Mouse (Mus musculus) limb, embryonic 15.5 days (tissue): ENCODE measurements around the gene Rmnd5a. TPM values are rescaled to one million over a fixed set of nuclear protein-coding genes. Genes with fewer than 3 reads are reported as not detected.
A peak's percentile ranks its signal among the peaks of the same experiment; 100 is the strongest.
"Not testable (repeated sequence)": the region's sequence is repeated elsewhere in the genome, so short reads cannot be mapped to it uniquely, and the experiment has no call there.

Source experiments
- ATAC-seq: fragments of 200-750 bp; cut with Nextera tagmentation; 2 replicates; pipeline ENCODE4 v1.8.0; 2017; ENCODE audit warnings: low read depth, moderate TSS enrichment; ENCODE audit not compliant: insufficient number of reproducible peaks, low FRiP score, low TSS enrichment
- H3K27ac ChIP-seq: fragments of 300-500 bp; sonication (generic); 2 replicates; pipeline ENCODE4 v1.5.1; 2015; ENCODE audit warnings: moderate library complexity, mild to moderate bottlenecking, inconsistent platforms
- H3K27me3 ChIP-seq: fragments of 300-500 bp; sonication (generic); 2 replicates; pipeline ENCODE4 v1.6.1; 2015; ENCODE audit warnings: inconsistent platforms
- H3K36me3 ChIP-seq: fragments of 300-500 bp; sonication (generic); 2 replicates; pipeline ENCODE4 v1.6.1; 2015; ENCODE audit warnings: inconsistent platforms
- H3K4me1 ChIP-seq: fragments of 300-500 bp; sonication (generic); 2 replicates; pipeline ENCODE4 v1.6.1; 2015; ENCODE audit warnings: inconsistent platforms
- H3K4me2 ChIP-seq: fragments of 300-500 bp; sonication (generic); 2 replicates; pipeline ENCODE4 v1.6.1; 2015; ENCODE audit warnings: mild to moderate bottlenecking, inconsistent platforms
- H3K4me3 ChIP-seq: fragments of 300-500 bp; sonication (generic); 2 replicates; pipeline ENCODE4 v1.5.1; 2015; ENCODE audit warnings: mild to moderate bottlenecking, inconsistent platforms
- H3K9ac ChIP-seq: fragments of 300-500 bp; sonication (generic); 2 replicates; pipeline ENCODE4 v1.6.1; 2015; ENCODE audit warnings: inconsistent platforms
- H3K9me3 ChIP-seq: fragments of 300-500 bp; sonication (generic); 2 replicates; pipeline ENCODE4 v1.6.1; 2016; ENCODE audit warnings: inconsistent platforms
- WGBS: fragments of 180-500 bp; shearing (Covaris S2); methylation state at CpG from one replicate; pipeline ENCODE4 v1.1.7; 2015; 5-methylcytosine and 5-hydroxymethylcytosine counted together
- polyA plus RNA-seq: library from polyadenylated mRNA; unstranded; fragments of >200 nt; fragmentation: Nextera tagmentation; extraction: Ambion mirVana; gene quantifications from 2 replicates; pipeline ENCODE4 v1.2.1, GENCODE M21; 2015

The Rmnd5a gene
- polyA plus RNA-seq, 1 experiment from 2014 or later = 13.1 TPM

GRCm38 (mm10) chr6:71471830-71472520 lies 31.5 kb upstream of the Rmnd5a start:
- ATAC-seq = no peak
- 60% methylated on average over 4 of the region's 4 CpGs for WGBS
- H3K4me3 ChIP-seq = no peak overlapping the region

GRCm38 (mm10) chr6:71469291-71469690 lies 28.9 kb upstream of the Rmnd5a start:
- Histone ChIP-seq H3K9ac (no peak overlapping the region), H3K9me3 (no peaks in the 10 kb centered on the region), H3K4me2 (no peak overlapping the region), H3K36me3 (no peaks in the 10 kb centered on the region), H3K4me1 (no peaks in the 10 kb centered on the region), H3K4me3 (no peak overlapping the region), H3K27ac (no peak overlapping the region), H3K27me3 (no peaks in the 10 kb centered on the region)
- WGBS = 55% methylated on average over 3 of the region's 3 CpGs
- ATAC-seq = no peak

More at GRCm38 (mm10) chr6:71471830-71472520, 31.5 kb upstream of the Rmnd5a start:
- H3K4me2 ChIP-seq = no peak overlapping the region
- H3K27me3 ChIP-seq = no peaks in the 10 kb centered on the region
- no peaks in the 10 kb centered on the region for H3K36me3 ChIP-seq
- H3K27ac ChIP-seq = no peak overlapping the region
- no peaks in the 10 kb centered on the region for H3K9me3 ChIP-seq
- no peak overlapping the region for H3K9ac ChIP-seq
- no peaks in the 10 kb centered on the region for H3K4me1 ChIP-seq

- Histone ChIP-seq H3K4me2 (no peak overlapping the region), H3K36me3 (no peaks in the 10 kb centered on the region), H3K9ac (no peak overlapping the region), H3K27me3 (no peaks in the 10 kb centered on the region), H3K9me3 (no peaks in the 10 kb centered on the region), H3K4me3 (no peak overlapping the region), H3K4me1 (no peaks in the 10 kb centered on the region), H3K27ac (no peak overlapping the region)
- ATAC-seq = no peak
- WGBS = 80% methylated on average over 4 of the region's 4 CpGs
Measured at GRCm38 (mm10) chr6:71467766-71468165, 27.3 kb upstream of the Rmnd5a start.

- H3K4me1 ChIP-seq = no peaks in the 10 kb centered on the region
- H3K9ac ChIP-seq = no peak overlapping the region
- no peak overlapping the region for H3K27ac ChIP-seq
- no peak overlapping the region for H3K4me2 ChIP-seq
- WGBS = 91% methylated on average over 3 of the region's 3 CpGs
- no peaks in the 10 kb centered on the region for H3K27me3 ChIP-seq
- H3K9me3 ChIP-seq = no peaks in the 10 kb centered on the region
- no peaks in the 10 kb centered on the region for H3K36me3 ChIP-seq
- ATAC-seq = no peak
- H3K4me3 ChIP-seq = no peak overlapping the region
Measured at GRCm38 (mm10) chr6:71465146-71465545, 24.7 kb upstream of the Rmnd5a start.

GRCm38 (mm10) chr6:71457956-71458608 lies 17.6 kb upstream of the Rmnd5a start:
- Histone ChIP-seq H3K9me3 (no peaks in the 10 kb centered on the region), H3K4me3 (no peak overlapping the region), H3K27me3 (no peaks in the 10 kb centered on the region), H3K27ac (no peak overlapping the region), H3K9ac (no peak overlapping the region), H3K36me3 (no peaks in the 10 kb centered on the region), H3K4me2 (no peak overlapping the region), H3K4me1 (no peaks in the 10 kb centered on the region)
- 70% methylated on average over 8 of the region's 8 CpGs for WGBS
- ATAC-seq = no peak

GRCm38 (mm10) chr6:71453983-71454739 lies 13.7 kb upstream of the Rmnd5a start:
- H3K9me3 ChIP-seq, H3K27me3 ChIP-seq, H3K4me2 ChIP-seq, H3K27ac ChIP-seq, H3K9ac ChIP-seq, H3K36me3 ChIP-seq, ATAC-seq, H3K4me3 ChIP-seq, H3K4me1 ChIP-seq: not testable (repeated sequence)

- H3K4me3 ChIP-seq = no peak overlapping the region
- H3K9ac ChIP-seq = no peak overlapping the region
- no peak for ATAC-seq
- H3K27me3 ChIP-seq = no peaks in the 10 kb centered on the region
- no peaks in the 10 kb centered on the region for H3K4me1 ChIP-seq
- 70% methylated on average over 2 of the region's 2 CpGs for WGBS
- no peaks in the 10 kb centered on the region for H3K9me3 ChIP-seq
- H3K36me3 ChIP-seq = no peaks in the 10 kb centered on the region
- H3K27ac ChIP-seq = no peak overlapping the region
- H3K4me2 ChIP-seq = no peak overlapping the region
Measured at GRCm38 (mm10) chr6:71452792-71453191, 12.4 kb upstream of the Rmnd5a start.

- peaks cover 7% of the 10 kb centered on the region for H3K4me1 ChIP-seq
- no peaks in the 10 kb centered on the region for H3K36me3 ChIP-seq
- H3K9ac ChIP-seq = no peak overlapping the region
- H3K4me3 ChIP-seq = no peak overlapping the region
- no peak for ATAC-seq
- no peaks in the 10 kb centered on the region for H3K27me3 ChIP-seq
- no peak overlapping the region for H3K27ac ChIP-seq
- WGBS = 81% methylated on average over 6 of the region's 6 CpGs
- H3K9me3 ChIP-seq = no peaks in the 10 kb centered on the region
- no peak overlapping the region for H3K4me2 ChIP-seq
Measured at GRCm38 (mm10) chr6:71445560-71445959, 5.1 kb upstream of the Rmnd5a start.

GRCm38 (mm10) chr6:71444756-71445155 lies 4.3 kb upstream of the Rmnd5a start:
- no peak overlapping the region for H3K27ac ChIP-seq
- ATAC-seq = no peak
- 49% methylated on average over 1 of the region's 1 CpGs for WGBS
- no peaks in the 10 kb centered on the region for H3K9me3 ChIP-seq
- H3K4me2 ChIP-seq = no peak overlapping the region
- no peak overlapping the region for H3K4me3 ChIP-seq
- peaks cover 7% of the 10 kb centered on the region for H3K4me1 ChIP-seq
- no peaks in the 10 kb centered on the region for H3K36me3 ChIP-seq
- no peak overlapping the region for H3K9ac ChIP-seq
- H3K27me3 ChIP-seq = no peaks in the 10 kb centered on the region

- H3K4me1 ChIP-seq = peaks cover 22% of the 10 kb centered on the region
- H3K9me3 ChIP-seq = no peaks in the 10 kb centered on the region
- ATAC-seq = no peak
- no peak overlapping the region for H3K4me3 ChIP-seq
- no peaks in the 10 kb centered on the region for H3K36me3 ChIP-seq
- WGBS = 83% methylated on average over 2 of the region's 3 CpGs
- H3K9ac ChIP-seq = no peak overlapping the region
- H3K4me2 ChIP-seq = no peak overlapping the region
- no peaks in the 10 kb centered on the region for H3K27me3 ChIP-seq
- H3K27ac ChIP-seq = no peak overlapping the region
Measured at GRCm38 (mm10) chr6:71442130-71442529, 1.7 kb upstream of the Rmnd5a start.

GRCm38 (mm10) chr6:71441251-71441580 lies 779 bp upstream of the Rmnd5a start:
- peak overlapping the region; percentile 72 for H3K9ac ChIP-seq
- no peak for ATAC-seq
- H3K36me3 ChIP-seq = no peaks in the 10 kb centered on the region
- no peaks in the 10 kb centered on the region for H3K27me3 ChIP-seq
- H3K4me3 ChIP-seq = peak overlapping the region; percentile 92
- H3K4me2 ChIP-seq = peak overlapping the region; percentile 91
- no peaks in the 10 kb centered on the region for H3K9me3 ChIP-seq
- WGBS = 4% methylated on average over 12 of the region's 12 CpGs
- H3K4me1 ChIP-seq = peaks cover 28% of the 10 kb centered on the region
- H3K27ac ChIP-seq = peak overlapping the region; percentile 98

GRCm38 (mm10) chr6:71440217-71440491 lies 283 bp downstream of the Rmnd5a start:
- no peaks in the 10 kb centered on the region for H3K9me3 ChIP-seq
- H3K4me3 ChIP-seq = peak overlapping the region; percentile 92
- WGBS = 0% methylated on average over 47 of the region's 47 CpGs
- H3K9ac ChIP-seq = peak overlapping the region; percentile 89
- no peaks in the 10 kb centered on the region for H3K36me3 ChIP-seq
- H3K4me1 ChIP-seq = peaks cover 30% of the 10 kb centered on the region
- H3K27me3 ChIP-seq = no peaks in the 10 kb centered on the region
- peak overlapping the region; percentile 98 for H3K27ac ChIP-seq
- ATAC-seq = peak; percentile 7; the same call in 1 of the 2 replicates
- peak overlapping the region; percentile 63 for H3K4me2 ChIP-seq
